Mouse (Mus musculus) cerebellum, adult 11 months (tissue): ENCODE results near the gene Apaf1.

Source experiments
- DNase-seq: peaks from one replicate; pipeline ENCODE4 v3.0.0; 2022

Apaf1 gene

DNA sequence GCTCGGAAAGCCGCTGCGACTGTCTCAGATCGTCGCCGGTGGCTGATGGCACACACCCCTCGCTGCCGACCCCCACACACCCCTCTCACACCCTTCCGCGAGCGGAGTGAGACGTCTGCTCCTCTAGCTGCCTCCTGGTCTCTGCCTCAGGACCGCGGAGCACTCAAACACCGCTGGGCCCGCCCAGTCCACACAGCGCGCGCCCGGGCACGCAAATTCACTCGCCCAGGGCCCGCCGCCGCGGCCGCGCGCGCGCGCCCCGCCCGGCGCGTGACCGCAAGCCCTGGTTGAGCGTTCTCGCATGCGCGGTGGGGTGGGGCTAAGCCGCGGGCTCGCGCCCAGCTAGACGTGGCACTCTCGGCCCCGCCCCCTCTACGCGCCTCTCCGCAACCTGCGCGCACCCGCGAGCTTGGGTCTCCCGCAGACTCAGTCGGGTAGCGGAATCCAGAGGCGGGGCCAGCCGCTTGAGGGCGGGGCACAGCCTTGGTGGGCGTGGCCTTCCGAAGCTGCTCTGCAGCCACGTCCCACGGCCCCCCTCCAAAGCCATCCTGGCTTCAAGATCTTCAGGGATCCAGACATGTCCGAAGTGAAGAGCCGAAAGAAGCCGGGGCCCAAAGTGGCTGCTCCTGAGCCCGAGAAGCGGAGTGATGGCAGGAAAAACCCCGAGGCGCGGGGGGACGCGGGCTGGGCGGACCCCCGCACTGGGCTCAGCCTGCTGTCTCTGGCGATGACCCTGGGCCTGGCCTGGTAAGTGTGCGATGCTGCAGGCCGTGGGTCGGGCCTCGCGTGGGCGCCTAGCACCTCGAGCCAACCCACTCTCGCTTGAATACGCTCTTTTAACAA, at the start of gene Apaf1, which contains the start of gene Ikbip:
Gene Apaf1, minus strand, starts transcription at position 221 of the 843 bp plus-strand sequence.
Gene Ikbip, plus strand, starts transcription at position 391 of the 843 bp plus-strand sequence.
- peak; percentile 100 for DNase-seq

GRCm38 (mm10) chr10:91131565-91131964, 49.0 kb upstream of the Apaf1 start:
- DNase-seq: no peak

DNA sequence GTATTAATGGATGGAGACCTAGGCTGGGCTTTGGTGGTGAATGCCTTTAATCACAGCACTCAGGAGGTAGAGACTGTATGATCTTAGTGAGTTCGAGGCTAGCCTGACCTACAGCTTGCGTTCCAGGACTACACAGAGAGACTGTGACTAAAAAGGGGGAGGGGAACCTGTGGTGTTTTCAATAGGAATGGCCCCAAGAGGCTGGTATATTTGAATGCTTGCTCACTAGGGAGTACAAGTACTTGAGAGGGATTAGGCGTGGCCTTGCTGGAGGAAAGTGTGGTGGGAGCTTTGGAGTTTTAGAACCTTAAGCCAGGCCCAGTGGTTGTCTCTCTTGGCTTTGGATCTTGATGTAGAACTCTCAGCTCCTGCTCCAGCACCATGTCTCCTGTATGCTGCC, 48.2 kb upstream of the Apaf1 start:
- no peak for DNase-seq

DNA sequence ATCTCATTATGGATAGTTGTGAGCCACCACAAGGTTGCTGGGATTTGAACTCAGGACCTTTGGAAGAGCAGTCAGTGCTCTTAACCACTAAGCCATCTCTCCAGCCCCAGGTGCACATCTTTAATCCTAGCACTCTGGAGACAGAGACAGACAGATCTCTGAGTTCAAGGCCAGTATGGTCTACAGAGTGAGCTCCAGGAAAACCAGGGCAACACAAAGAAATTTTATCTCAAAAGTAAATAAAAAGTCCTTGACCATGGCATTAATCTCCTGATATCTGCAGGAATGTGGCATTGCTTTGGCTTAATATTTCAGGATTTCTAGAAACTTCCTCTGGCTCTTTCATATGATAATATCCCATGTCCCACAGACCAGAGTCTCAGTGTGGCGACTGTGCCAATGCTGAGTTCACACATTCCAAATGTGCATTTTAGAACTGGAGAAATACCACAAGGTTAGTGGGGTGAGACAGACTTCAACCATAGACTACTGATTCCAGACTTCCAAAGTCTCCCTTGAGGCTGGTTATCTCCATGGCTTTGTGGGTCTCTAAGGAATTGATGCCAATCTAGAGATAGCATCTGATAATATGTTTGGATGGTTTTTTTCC, 46.1 kb upstream of the Apaf1 start:
- no peak for DNase-seq

- DNase-seq: no peak
These were observed 44.8 kb upstream of the Apaf1 start for GRCm38 (mm10) chr10:91127395-91127794.

- no peak for DNase-seq
These were observed 44.2 kb upstream of the Apaf1 start for GRCm38 (mm10) chr10:91126618-91127355.

DNA sequence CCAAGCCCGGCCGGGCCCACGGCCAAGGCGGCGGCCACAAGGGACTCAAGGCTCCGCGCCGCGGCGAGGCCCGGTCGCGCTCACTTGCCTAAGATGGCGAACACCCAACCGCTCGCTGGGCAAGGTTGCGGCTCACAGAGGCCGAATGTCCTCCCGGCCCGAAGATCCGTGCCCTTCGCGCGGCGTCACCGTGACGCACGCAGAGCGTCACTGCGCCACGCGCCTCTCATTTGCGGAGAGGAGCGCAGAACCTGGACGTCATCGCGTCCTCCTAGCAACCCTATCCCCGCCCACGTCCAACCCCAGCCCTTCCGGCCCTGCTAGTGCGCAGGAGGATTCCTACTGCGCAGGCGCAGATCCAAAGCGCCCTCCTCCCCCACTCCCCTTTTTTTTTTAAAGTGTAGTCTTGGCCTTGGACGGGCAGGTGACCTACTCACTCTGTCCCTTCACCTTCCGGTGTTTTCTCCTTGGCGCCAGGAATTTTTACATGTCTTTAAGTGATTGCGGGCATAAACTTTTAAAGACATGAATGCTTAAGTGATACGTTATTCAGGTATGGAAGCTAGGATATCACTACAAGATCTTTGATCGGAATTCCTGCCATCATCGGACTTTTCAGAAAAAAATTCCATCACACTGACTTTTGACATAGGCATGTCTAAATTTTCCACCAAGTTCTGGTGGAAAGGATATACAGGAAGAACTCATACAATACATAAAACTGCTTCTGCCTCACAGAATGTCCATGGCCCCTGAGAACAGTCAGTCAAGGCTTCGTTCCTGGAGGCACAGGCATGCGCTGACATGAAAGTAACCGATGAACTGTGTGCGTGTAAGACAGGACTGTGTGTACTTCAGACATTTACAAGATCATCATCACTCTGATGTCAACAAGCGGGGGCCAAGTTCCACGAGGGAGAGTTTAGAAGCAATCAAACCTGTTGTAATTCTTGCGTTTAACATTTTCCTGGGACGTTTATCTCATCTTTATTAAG, 41.6 kb upstream of the Apaf1 start, which contains the start of gene Slc25a3:
Gene Slc25a3, minus strand, starts transcription at position 232 of the 995 bp plus-strand sequence.
- peak; percentile 98 for DNase-seq

- DNase-seq: no peak
These were observed 40.8 kb upstream of the Apaf1 start for GRCm38 (mm10) chr10:91123281-91123827.

- DNase-seq: no peak
These were observed 40.1 kb upstream of the Apaf1 start for GRCm38 (mm10) chr10:91122646-91123045.

- DNase-seq: no peak
These were observed 34.4 kb upstream of the Apaf1 start for GRCm38 (mm10) chr10:91116958-91117357.

DNA sequence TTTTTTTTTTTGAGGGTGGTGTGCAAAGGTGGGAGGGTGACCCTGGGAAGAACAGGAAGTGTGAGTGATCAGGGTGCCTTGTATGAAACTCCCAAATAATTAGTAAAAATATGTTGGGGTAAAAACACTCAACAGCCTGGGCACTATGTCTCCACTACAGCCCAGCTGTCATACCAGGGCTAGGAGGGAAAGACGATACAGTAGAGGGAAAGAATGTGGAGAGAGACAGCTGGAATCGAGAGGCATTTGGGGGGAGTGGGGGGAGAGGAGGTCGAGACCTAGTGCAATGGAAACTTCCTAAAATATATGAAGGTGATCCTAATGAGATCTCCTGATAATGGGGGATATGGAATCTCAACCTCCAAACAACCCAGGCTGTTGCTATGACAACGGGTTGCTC, 27.3 kb upstream of the Apaf1 start:
- no peak for DNase-seq

DNA sequence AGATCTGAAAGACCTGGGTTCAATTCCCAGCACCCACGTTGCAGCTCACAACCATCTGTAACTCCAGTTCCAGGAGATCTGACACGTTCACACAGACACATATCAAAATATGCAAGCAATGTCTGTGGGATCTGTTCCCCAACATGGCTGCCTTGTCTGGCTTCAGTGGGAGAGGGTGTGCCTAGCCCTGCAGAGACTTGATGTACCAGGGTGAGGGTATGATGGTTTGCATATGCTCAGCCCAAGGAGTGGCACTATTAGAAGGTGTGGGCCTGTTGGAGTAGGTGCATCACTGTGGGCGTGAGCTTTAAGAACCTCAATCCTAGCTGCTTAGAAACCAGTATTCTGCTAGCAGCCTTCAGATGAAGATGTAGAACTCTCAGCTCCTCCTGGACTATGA, 23.4 kb upstream of the Apaf1 start:
- DNase-seq: no peak

DNA sequence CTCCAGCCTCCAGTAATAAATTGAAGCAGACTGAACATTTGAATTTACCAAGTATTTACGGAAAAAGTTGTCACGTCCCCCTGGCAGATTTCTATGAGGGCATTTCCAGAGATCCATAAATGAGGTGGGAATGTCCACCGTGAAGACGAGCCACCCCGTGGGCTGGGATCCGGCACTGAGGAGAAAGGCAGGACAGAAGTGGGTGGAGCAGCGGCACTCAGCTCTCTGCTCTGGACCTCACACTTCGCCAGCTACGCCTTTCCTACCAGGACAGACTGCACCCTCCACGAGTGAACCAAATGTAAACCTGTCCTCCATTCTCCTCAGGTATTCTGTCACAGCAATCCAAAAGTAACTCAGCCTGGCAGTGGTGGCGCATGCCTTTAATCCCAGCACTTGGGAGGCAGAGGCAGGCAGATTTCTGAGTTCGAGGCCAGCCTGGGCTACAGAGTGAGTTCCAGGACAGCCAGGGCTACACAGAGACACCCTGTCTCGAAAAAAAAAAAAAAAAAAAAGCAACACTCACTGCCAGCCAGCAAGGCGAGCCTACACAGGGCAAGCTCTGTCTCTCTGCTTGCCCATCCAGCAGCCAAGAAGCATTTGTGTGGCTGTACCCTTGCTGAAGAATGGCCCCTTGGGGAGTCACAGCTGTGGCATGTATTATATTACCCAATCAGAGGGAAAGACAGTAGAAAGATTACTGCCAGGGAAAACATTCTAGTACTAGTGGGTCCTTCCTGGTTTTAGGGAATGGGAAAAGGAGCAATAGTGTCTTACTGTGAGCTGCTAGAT, 20.4 kb upstream of the Apaf1 start:
- DNase-seq: no peak

- DNase-seq: no peak
These were observed 19.4 kb upstream of the Apaf1 start for GRCm38 (mm10) chr10:91101936-91102335.

- DNase-seq: no peak
These were observed 17.5 kb upstream of the Apaf1 start for GRCm38 (mm10) chr10:91100101-91100500.

DNA sequence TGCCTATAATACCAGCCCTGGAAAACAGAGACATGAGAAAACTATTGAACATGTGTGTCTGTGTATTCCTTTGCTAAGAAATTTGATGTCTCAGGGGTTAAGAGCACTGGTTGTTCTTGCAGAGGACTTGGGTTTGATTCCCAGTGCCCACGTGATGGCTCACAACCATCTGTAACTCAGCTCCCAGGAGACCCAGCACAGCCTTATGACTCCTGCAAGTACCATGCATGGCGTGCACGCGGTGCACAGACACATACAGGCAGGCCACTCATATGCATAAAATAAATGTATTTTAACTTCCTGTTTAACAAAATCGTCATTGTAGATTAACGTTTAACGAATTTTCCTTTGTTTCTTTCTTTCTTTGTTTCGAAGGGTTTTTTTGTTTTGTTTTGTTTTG, 15.5 kb upstream of the Apaf1 start:
- DNase-seq: no peak

- no peak for DNase-seq
These were observed 11.9 kb upstream of the Apaf1 start for GRCm38 (mm10) chr10:91094251-91095104.

- DNase-seq: no peak
These were observed 10.2 kb upstream of the Apaf1 start for GRCm38 (mm10) chr10:91092812-91093211.

DNA sequence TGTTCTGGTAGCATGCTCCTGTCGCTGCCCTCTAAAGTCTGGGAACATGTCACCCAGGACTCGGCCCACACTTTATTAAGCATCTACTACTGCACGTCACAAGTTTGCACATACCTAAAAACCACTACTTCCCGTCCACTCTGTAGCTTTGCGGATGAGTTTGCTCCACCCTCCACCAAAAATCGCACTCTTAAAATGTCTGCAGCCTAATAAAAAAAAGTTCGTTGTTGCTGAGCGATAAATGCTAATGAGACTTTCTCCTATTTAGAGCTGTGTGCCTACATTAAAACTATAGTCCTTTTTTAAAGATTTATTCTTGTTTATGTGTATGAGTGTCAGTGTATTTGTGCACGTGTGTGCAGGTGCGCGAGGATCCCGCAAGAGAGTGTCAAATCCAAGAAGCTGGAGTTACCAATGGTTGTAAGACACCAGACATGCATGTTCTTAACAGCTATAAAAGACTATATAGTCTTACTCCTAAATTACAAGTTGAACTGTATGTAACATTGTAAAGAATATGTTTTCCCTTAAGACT, 890 bp upstream of the Apaf1 start:
- DNase-seq: no peak
